Mouse (Mus musculus): ENCODE measurements around the gene Rps16.

- no peak for TF ChIP-seq CTCF (IDR thresholded peaks at IDR 0.05; ENCODE audit: low read depth)
- no peak for TF ChIP-seq EP300 (IDR thresholded peaks at IDR 0.05; ENCODE audit: low read depth)
Observed at GRCm38 (mm10) chr7:28390331-28390730, 39.9 kb downstream of the Rps16 start.
